Mouse (Mus musculus) ES-E14 (cell line): Measurements from ENCODE around the gene Nkiras2.

Experiments
- CHD2 ChIP-seq: IDR thresholded peaks from 2 replicates; pipeline ENCODE4 v1.6.1; 2014; ENCODE audit warnings: mild to moderate bottlenecking, low read depth, low read length, inconsistent platforms
- HCFC1 ChIP-seq: IDR thresholded peaks from 2 replicates; pipeline ENCODE4 v1.6.1; 2012; ENCODE audit warnings: low read length, inconsistent platforms, borderline replicate concordance; ENCODE audit not compliant: insufficient read depth
- MAFK ChIP-seq: IDR thresholded peaks from 2 replicates; pipeline ENCODE4 v1.6.1; 2014; ENCODE audit warnings: mild to moderate bottlenecking, low read depth, low read length, inconsistent platforms; ENCODE audit not compliant: insufficient read depth
- ZC3H11A ChIP-seq: IDR thresholded peaks from 2 replicates; pipeline ENCODE4 v1.6.1; 2012; ENCODE audit warnings: low read depth, mild to moderate bottlenecking, inconsistent platforms, low read length, borderline replicate concordance
- ZNF384 ChIP-seq: IDR thresholded peaks from 2 replicates; pipeline ENCODE4 v1.6.1; 2012; ENCODE audit warnings: low read depth, low read length, inconsistent platforms

GRCm38 (mm10) chr11:100595533-100595932, 23.5 kb upstream of the Nkiras2 start:
- TF ChIP-seq ZNF384 (no peak), CHD2 (no peak), ZC3H11A (no peak), MAFK (no peak), HCFC1 (no peak)
